Mouse (Mus musculus): ENCODE measurements around the gene Skp2.

Gene Skp2

GRCm38 (mm10) chr15:9075608-9076200 is 79.5 kb downstream of the Skp2 start:
- intact Hi-C loops (cut with DNase I): no loop called here

- intact Hi-C loops (cut with DNase I): no loop called here
These were observed 80.6 kb downstream of the Skp2 start for GRCm38 (mm10) chr15:9074671-9075070.

- intact Hi-C loops (cut with DNase I): no loop called here
These were observed 81.1 kb downstream of the Skp2 start for GRCm38 (mm10) chr15:9074139-9074538.

GRCm38 (mm10) chr15:9073684-9074083 is 81.5 kb downstream of the Skp2 start:
- intact Hi-C loops (cut with DNase I): no loop called here

- intact Hi-C loops (cut with DNase I): no loop called here
These were observed 82.1 kb downstream of the Skp2 start for GRCm38 (mm10) chr15:9073067-9073608.

- intact Hi-C loops (cut with DNase I): no loop called here
These were observed 82.6 kb downstream of the Skp2 start for GRCm38 (mm10) chr15:9072630-9073029.

- intact Hi-C loops (cut with DNase I): no loop called here
These were observed 83.4 kb downstream of the Skp2 start for GRCm38 (mm10) chr15:9071556-9072544.

GRCm38 (mm10) chr15:9070912-9071555 is 84.2 kb downstream of the Skp2 start, which contains the start of gene Nadk2:
TSS of gene Nadk2 (plus strand) at chr15:9071260.
- intact Hi-C loops (cut with DNase I): no loop called here

- intact Hi-C loops (cut with DNase I): no loop called here
These were observed 84.9 kb downstream of the Skp2 start for GRCm38 (mm10) chr15:9070353-9070752.

GRCm38 (mm10) chr15:9068881-9069280 is 86.3 kb downstream of the Skp2 start:
- intact Hi-C loops (cut with DNase I): no loop called here

All from adrenal gland (tissue).